Mouse (Mus musculus): ENCODE results near the gene Car4. TPM values are rescaled to one million over a fixed set of nuclear protein-coding genes. Genes with fewer than 3 reads are reported as not detected.

Car4 gene
- total RNA-seq, 2 experiments from 2014 or later, result 6.7 to 8.7 TPM

DNA sequence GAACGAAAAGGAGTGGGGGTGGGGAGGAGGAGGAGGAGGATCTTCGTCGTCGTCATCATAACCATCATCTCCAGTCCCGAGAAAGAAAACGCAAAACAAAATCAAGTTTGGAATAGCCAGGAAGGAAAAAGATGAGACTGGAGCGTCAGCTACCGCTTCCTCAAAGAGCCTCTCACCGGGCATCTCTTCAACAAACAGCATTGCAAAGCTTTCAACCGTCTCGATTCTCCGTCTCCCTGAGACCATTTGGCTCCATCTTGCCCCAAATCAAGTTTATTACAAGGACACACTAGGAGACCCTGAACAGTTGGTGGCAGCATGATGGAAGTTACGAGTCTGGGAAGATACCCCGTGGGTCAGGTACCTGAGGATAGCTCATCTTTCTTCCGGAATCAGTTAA is 415 bp upstream of the Car4 start:
- DNase-seq (ENCODE audit: low spot score in 2 of 2), result no peak

DNA sequence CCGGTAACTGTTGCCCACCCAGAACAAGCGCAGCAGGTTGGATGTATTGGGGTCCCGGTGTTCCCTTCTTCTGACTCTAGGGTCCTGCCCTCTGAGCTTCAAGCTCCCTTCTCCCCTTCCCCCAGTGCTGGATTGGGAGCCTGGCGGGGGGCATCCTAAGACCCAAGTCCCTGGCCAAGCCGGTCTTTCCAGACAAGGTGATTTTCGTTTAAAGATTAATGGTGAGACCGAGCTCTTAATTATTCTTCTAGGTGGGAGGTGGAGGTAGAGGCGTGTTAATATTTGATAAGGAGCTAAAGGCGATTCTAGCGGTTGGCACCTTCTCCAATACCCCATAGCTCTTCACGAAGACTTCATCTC is 665 bp downstream of the Car4 start:
- no peak for DNase-seq (ENCODE audit: low spot score in 2 of 2)

DNA sequence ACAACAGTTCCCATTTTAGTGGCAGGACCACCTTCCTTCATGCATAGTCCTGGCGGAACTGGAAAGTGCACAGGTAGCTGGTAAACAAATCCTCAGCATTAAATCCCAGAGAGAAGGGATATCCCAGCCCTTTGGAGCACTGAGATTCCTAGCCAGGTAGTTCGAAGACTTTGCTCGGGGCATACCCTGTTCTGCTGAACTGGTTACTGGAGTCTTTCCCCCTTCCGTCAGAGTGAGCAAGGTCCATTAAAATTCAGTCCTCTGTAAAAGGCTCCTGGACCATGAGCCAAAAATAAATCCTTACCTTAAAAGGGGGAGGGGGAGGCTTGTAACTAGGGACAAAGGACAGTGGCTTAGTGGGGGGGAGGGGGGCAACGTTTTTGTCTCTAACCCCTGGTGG is 1.6 kb downstream of the Car4 start:
- no peak for DNase-seq (ENCODE audit: low spot score in 2 of 2)

DNA sequence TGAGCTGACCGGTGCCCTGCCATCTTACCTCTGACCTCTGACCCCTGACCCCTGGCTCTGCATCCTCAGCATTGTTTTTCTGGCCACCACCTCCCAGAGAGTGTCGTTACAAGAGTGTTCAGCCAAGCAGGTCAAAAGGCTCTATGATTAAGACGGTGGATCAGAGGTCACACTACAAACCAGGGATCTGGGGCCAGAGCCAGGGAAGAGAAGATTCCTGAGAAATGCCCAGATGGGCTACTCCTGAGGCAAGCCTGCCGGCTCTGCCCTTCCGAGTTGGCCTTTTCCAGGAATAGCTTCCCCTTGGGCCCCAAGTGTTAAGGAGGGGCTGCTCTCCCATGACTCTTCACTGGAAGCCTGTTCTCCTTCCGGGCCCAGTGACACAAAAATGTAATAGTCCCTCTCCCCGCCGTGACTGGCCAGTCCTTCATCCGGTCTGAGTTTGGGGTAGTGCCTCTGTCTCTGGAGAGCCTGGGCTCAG is 2.2 kb downstream of the Car4 start:
- no peak for DNase-seq (ENCODE audit: low spot score in 2 of 2)

DNA sequence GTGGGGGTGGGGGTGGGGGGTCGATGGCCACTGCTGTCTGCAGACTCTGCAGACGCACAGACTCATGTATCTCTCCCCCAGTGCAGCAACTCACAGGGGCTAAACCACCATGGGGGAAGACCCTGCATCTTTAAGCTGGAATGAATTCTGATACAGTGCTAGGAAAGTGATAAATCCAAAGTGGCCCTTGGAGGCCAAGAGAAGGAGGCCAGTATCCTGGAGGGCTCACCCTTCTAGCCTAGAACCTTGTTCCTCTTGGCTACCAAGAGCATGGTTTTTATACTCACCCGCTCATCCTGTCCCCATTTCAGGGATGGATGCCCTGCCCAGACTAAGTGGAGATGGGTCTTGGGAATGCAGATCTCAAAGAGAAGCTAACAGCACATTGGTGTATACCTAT is 2.7 kb downstream of the Car4 start:
- no peak for DNase-seq (ENCODE audit: low spot score in 2 of 2)

DNA sequence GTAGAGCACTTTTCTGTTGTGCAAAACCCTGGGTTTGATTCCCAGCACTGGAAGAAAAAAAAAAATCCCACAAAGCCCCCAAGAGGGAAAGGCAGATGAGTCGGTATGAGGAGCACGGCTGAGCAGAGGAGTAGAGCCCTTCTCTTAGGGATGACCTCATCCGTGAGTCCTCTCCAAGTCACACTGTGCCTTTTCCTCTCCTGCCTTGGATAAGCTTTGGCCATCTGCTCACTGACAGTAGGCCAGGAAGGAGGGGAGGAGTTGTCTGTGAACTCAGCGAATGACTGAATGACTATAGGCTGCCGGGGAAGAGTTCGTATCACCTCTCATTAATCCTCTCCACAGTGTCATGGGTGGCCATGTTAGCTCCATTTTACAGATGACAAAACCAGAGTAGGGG is 3.2 kb downstream of the Car4 start:
- no peak for DNase-seq (ENCODE audit: low spot score in 2 of 2)

DNA sequence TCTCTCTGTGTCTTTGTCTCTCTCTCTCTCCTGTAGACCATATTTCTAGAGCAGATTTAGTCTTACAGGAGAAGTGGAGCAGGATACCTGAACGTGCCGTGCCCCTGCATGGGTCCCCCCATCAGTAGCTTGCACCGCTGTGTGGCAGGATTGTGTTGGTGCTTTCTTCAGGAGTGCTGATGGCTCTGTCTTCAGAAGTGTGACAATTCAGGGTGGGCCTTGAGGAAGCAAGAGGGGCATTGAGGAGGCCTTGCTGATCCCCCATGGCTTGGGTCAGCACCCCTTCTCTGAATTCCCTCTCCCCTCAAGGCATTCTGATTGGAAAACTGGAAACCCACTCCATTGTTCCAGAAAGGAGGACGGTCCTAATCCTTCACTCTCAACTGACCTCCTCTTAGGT is 4.0 kb downstream of the Car4 start:
- DNase-seq (ENCODE audit: low spot score in 2 of 2), result no peak

DNA sequence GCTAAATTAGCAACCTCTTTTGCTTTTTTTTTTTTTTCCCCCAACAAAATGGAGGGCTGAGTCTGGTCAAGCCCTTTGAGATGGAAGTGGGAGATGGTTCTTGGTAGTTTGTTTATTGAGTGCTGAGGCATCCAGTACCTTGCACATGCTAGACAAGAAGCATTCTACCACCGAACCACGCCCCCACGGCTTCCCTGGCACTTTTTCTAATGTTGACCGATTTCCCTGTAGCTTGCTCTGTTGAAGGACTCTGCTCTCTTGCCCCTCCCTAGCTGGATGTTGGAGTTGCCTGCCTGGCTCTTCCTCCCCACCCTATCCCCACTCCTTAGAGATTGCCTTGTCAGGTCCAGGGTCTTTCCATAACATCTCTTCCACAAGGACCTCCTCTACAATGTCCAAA is 5.0 kb downstream of the Car4 start:
- no peak for DNase-seq (ENCODE audit: low spot score in 2 of 2)

DNA sequence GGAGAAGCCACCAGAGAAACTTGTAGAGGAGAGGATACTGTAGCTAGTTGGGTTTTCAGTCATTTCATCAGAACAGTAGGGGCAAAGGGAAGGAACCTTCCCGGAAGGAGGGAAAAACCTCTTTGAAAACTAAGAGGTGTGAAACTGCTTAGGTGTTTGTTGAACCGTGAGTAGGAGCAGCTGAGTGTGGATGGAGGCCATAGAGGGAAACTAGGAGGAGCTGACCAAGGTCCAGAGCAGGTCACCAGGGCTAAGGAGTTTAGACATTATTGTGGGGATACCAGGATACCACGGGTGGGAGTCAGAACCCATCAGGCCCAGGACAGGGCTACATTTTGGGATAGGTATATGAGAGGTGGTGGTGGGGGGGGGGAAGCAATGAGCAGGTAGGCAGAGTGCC is 6.0 kb downstream of the Car4 start:
- DNase-seq (ENCODE audit: low spot score in 2 of 2), result no peak

DNA sequence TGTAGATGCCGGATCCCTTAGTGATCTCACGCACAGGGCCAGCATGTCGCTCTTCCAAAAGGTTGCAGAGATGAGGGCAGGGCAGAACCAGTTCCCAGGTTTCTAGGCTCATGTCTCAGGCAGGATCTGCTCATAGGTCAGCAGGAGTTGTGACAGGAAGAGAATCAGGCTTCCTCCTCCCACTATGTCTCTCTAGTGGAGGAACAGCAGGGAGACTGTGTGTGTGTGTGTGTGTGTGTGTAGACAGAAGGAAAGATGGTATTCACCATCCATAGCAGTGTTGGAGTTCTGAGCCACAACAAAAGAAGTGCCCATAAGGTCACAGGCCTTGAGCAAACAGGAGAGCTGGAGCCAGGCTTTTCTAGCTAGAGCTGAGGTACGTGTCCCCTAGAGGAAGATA is 9.1 kb downstream of the Car4 start:
- DNase-seq (ENCODE audit: low spot score in 2 of 2), result no peak

DNA sequence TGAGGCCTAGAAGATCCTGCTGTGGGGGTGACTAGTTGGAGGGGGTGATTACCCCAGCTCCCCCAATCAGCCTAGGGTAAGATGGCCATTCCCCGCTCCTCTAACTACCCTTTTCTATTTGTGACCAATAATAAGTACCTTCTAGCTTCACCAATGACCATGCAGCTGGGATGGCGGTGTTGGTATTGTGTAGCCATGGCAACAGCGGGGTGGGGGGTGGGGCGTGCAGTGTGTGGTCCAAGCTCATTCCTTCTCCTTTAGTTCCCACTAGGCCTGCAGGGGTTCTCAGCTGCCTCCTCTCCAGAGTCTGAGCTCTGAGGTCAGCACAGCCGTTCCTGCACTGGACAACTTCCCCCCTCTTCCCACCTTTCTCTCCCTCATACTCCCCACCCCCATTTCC is 9.5 kb downstream of the Car4 start:
- DNase-seq (ENCODE audit: low spot score in 2 of 2), result no peak

DNA sequence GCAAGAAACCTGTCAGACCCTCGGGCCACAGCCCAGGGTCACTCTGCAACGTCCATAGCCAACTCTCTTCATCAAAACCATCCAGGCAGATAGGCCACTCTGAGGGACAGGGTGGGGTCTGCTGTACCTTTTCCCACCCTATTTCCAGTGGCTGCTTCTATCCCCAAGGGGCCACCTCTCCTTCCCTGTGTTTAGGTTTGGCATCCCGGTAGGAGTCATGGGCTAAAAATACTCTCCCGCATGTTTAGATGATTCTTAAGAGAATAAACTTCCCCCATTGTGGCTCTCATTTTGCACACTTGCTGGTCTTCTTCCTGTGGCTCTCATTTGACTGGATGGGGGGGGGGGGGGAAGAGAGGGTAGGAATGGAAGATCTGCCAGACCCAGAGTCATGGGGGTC is 10.7 kb downstream of the Car4 start:
- DNase-seq (ENCODE audit: low spot score in 2 of 2), result no peak

DNA sequence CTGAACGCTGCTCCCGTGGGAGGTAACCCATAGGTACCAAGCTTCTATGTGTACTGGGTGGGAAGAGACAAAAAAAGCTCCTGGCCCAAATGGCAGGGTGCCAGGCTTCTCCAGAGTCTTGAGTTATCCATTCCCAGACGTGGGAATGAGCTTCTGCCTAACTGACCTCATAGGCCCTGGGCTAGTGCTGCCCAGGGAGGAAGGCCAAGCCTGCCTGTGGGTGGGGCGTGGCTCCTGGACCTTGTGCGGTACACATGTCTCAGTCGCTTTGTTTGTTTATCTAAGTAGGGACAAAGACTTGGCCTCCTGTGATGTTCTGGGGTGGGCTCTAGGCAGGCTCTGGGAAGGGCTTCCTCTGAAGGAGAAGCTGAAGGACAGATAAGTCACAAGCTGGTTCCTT is 11.2 kb downstream of the Car4 start:
- peak in 1 of 2 experiments; percentile 22 for DNase-seq (ENCODE audit: low spot score in 2 of 2)

DNA sequence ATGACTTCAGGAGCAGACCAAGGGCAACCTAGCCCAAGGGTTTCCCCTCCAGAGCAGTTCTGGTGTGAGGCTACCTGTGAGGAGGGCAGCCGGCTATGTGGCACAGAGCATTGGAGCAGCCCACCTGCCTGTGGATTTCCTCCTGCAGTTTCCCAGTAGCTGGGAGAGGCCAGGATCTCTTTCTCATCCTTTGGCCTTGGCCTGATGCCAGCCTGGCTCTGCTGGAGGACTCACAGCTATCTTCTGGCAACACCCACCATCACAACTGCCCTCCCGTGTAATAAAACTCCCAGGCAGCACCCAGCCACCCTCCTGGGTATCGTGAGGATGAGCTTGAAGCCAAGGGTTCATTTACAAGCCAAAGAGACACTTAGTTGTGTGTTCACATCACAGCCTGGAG is 14.5 kb downstream of the Car4 start:
- DNase-seq (ENCODE audit: low spot score in 2 of 2), result no peak

DNA sequence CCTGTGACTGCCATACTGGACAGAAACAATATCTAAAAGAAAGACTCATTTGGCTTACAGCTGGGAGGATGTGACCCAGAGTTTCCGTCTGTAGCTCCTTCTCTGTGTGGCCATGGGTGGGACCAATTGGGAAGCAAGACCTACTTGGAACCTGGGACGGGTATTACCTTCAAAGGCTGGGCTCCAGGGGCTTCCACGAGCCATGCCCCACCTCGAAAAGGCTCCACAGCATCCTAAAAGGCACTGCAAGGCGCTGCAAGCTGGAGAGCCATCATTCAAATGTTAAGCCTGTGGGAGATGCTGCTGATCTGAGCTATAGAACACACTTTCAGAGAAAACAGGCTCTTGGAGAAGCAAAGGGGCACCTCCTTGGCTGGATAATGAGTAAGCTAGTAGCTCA is 16.1 kb downstream of the Car4 start:
- no peak for DNase-seq (ENCODE audit: low spot score in 2 of 2)

DNA sequence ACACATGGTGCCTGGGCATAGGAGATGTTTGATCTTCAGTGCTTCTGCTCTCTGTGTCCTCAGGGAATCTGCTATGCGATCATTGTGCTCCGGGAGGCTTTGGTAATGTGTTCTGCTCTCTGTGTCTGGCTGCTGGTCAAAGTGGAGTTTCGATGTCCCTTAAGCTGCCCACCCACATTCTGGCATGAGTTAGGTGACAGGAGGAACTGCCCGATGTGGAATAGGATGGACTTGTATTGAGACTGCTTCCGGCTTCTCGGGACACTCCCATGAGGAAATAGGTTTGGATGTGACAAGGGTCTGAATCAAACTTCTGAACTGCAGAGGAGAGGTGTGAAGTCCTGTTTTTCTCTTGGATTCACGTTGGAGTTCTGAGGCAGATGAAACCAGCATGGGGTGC is 17.0 kb downstream of the Car4 start:
- DNase-seq (ENCODE audit: low spot score in 2 of 2), result no peak

DNA sequence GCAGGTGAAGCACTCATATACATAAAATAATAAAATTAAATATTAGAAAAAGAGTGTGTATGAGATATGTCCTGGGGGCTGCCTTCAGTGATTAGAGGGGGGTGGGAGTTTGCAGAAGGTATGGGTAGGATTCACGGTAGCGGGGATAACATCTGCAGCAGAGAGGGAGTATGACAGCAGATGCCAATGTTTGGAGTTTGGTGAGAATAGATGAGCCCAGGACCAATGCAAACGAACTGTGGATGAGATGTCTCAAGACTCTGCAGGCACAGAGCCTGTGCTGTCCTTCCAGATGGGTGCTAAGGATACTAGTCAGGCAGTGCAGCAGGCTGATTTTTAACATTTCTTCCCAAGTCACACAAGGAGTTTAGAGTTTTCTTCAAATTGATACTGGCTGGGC is 19.1 kb downstream of the Car4 start:
- DNase-seq (ENCODE audit: low spot score in 2 of 2), result no peak

DNA sequence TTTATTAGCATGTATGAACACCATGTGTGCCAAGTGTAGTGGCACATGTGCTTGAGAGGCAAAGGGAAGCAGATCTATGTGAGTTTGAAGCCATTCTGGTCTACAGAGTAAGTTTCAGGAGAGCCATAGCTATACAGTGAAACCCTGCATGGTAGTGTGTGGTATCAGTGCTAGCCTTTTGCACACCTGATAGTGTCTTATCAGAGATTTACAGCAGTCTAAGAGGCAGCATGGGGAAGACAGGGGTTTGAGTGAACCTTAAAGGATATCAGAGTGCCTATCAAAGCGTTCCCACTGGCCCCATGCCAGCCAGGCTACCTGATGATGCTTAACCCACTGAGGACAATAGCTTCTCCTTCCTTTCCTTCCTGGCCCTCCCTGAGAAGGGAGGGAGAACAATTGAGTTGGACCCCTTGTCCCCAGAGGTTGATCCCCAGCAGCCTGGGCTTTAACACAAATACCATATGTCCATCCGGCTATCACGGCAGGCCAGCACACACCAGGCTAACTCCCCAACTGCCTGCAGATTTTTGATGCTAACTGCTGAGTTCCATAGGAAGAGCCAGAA is 19.9 kb downstream of the Car4 start:
- DNase-seq (ENCODE audit: low spot score in 2 of 2), result no peak

DNA sequence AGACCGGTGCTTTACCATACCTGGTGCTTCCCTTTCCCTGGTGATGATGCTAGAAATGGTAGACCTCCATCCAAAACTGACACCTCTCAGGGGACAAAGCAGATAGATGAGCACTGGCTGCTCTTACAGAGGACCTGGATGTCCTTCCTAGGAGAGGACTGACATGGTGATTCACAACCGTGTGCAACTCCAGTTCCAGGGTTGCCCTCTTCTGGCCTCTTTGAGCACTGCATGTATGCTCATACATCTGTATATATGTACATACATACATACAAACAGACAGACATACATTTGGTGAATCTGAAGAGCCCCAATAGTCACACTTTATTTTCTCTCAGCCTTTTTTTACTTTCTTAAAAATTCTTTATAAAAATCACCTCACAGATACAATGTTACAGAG is 20.5 kb downstream of the Car4 start:
- no peak for DNase-seq (ENCODE audit: low spot score in 2 of 2)

DNA sequence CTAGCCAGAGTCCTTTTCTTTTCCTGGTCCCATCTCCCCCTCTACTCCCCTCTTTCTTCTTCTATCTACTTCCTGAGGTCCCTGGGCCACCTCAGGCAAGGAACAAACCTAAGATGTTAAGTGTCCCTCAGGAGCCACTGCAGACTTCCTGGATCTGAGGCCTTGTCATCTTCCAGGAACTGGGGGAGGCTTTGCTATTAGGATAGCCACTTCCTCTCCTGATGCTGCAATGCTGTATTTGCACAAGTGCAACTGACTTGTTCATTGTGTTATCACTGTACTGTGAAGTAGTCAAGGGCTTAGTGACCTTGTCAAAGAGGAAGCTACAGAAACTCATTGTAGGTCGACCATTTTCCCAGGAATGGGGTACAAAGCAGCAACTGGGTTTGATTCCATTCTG is 21.8 kb downstream of the Car4 start:
- no peak for DNase-seq (ENCODE audit: low spot score in 2 of 2)

DNA sequence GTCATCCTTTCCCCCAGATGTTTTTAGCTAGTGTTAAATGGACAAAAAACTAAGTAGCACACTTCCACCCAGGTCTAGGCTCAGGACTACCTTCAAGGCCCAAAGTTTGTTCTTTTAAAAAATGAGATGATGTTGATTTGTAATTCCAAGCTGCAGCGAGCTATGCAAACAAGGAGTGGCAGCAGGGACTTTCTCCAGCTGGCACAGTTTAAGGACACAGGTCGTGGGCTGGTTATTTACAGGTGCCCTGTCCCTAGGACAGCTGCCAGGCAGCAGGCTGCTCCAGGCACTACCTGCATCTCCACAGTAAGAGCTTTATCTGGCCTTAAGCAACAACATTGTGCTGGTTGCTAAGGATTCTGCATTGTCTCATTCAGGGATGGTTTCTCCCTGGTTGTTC is 23.1 kb downstream of the Car4 start:
- DNase-seq (ENCODE audit: low spot score in 2 of 2), result no peak

DNA sequence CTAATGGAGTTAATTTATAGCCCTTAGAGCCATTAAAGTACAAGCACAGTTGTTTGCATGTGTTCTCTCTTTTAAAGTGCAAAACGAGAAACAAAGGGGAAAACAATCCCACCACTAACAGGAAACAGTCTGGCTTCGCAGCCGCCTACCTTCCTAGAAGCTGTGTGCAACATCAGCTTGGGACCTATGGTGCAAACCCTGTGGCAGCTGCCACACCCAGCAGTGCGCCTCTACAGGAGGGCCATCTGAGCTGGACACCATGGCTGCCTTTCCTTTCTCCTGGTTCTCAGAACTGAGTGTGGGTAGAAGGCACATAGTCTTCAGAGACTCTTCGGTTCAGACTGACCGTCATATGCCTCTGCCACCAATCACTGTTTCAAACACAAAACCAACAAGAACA is 27.8 kb downstream of the Car4 start:
- no peak for DNase-seq (ENCODE audit: low spot score in 2 of 2)

DNA sequence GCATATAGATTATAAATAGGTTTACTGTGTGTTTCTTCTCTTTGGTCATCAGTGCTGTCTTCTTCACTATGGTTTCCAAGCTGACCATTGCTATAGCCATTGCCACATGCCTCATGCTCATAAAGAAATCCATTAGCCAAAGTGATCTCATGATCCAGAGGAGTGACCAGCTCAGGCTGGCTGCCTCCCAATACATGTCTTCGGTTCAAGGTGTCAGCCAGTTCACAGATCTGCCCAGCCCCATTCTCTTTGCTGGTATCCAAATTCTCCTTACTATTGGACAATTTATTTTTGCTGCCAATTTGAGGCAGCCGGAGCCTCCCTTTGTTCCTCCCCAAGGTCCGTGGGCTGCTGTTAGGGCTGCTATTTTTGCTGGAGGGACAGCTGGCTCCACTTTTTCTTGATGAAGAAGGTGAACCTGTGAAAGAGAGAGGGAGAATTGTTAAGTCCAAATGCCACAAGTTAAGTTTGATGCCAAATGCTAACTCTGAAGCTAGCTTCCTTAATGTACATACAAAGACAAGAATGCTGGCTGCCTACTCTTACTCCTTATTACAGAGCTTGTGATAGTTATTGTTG is 30.8 kb downstream of the Car4 start:
- no peak for DNase-seq (ENCODE audit: low spot score in 2 of 2)

DNA sequence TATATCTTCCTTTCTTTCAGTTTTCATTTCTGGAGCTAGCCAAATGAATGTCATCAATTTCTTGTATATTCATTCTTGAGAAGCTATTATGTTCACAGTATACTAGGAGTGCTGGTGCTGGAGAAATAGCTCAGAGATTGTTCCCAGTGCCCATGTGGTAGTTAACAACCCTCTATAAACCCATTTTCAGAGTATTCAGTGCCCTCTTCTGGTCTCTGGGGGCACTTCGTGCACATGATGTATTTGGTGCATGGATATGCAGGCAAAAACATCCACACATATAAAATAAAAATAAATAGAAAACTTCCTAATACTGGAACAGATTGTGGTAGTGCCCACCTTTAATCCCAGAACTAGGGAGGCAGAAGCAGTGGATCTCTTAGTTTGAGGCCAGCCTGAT is 35.4 kb downstream of the Car4 start:
- no peak for DNase-seq (ENCODE audit: low spot score in 2 of 2)
